Mouse (Mus musculus) spleen, adult 2 months (tissue): ENCODE data around the gene Vasn. TPM values are rescaled to one million over a fixed set of nuclear protein-coding genes. Genes with fewer than 3 reads are reported as not detected.
A peak's percentile ranks its signal among the peaks of the same experiment; 100 is the strongest.

Experiments used
- DNase-seq, 2 experiments: peaks; one replicate each; pipeline versions ENCODE4 v3.0.0 to v3.0.0-alpha.2; 2012 to 2021; ENCODE audit warnings: low spot score in 2 of 2, low read depth in 1 of 2
- H3K27ac ChIP-seq: fragments of 200-500 bp; 2 replicates; pipeline ENCODE4 v1.5.1; 2012; ENCODE audit warnings: low read length, inconsistent platforms; ENCODE audit not compliant: insufficient read depth
- H3K27me3 ChIP-seq: fragments of 200-500 bp; 2 replicates; pipeline ENCODE4 v1.6.1; 2012; ENCODE audit warnings: mild to moderate bottlenecking, moderate library complexity, low read length, inconsistent platforms; ENCODE audit not compliant: control insufficient read depth, insufficient read depth
- H3K36me3 ChIP-seq: fragments of 200-500 bp; 2 replicates; pipeline ENCODE4 v1.6.1; 2012; ENCODE audit warnings: mild to moderate bottlenecking, low read length, inconsistent platforms; ENCODE audit not compliant: control insufficient read depth, insufficient read depth
- H3K4me1 ChIP-seq: fragments of 200-500 bp; 2 replicates; pipeline ENCODE4 v1.6.1; 2011; ENCODE audit warnings: inconsistent platforms; ENCODE audit not compliant: control insufficient read depth, insufficient read depth, insufficient read length
- H3K4me3 ChIP-seq: fragments of 200-500 bp; 2 replicates; pipeline ENCODE4 v1.5.1; 2011; ENCODE audit warnings: mild to moderate bottlenecking, inconsistent platforms; ENCODE audit not compliant: insufficient read depth, insufficient read length; ENCODE audit errors: extremely low read depth
- CTCF ChIP-seq: fragments of 200-500 bp; IDR thresholded peaks from 2 replicates; pipeline ENCODE4 v1.5.1; 2011; ENCODE audit warnings: mild to moderate bottlenecking, inconsistent platforms; ENCODE audit not compliant: insufficient read depth, insufficient read length, insufficient replicate concordance; ENCODE audit errors: extremely low read depth
- POLR2A ChIP-seq: fragments of 200-500 bp; IDR thresholded peaks from 2 replicates; pipeline ENCODE4 v1.6.1; 2011; ENCODE audit warnings: low read depth, low read length, inconsistent platforms
- WGBS: fragments of 180-500 bp; shearing (Covaris S2); methylation state at CpG from one replicate; pipeline ENCODE4 v1.1.7; 2018; 5-methylcytosine and 5-hydroxymethylcytosine counted together
- polyA plus RNA-seq: library from polyadenylated mRNA; depleted of rRNA; stranded (reverse); fragments of >200 nt; gene quantifications from 2 replicates; pipeline ENCODE4 v1.2.3, GENCODE M21; 2012

Gene Vasn
- polyA plus RNA-seq, 1 experiment = 23.6 TPM

DNA sequence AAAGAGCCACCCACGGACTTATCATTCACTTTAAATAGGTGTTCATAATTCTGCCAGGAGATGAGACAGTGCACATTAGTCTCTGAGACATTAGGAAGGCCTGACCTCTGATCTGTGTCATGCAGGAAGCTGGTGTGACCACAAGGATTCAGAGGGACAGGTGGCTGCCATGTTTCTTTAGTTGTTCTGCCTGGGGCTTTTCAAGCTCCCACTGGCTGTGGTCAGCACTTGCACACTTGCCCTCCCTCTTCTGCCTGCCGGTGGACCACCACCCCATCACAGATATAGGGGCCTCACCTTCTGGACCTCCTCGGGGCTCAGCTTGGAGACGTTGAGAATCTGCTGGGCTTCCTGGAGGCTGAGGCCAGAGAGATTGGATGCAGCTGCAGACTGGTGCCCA lies 22.9 kb upstream of the Vasn start:
- Histone ChIP-seq H3K36me3 (peaks cover 4% of the 10 kb centered on the region), H3K27me3 (no peaks in the 10 kb centered on the region), H3K4me1 (no peaks in the 10 kb centered on the region), H3K4me3 (no peak overlapping the region), H3K27ac (no peak overlapping the region)
- 65% methylated on average over 4 of the region's 4 CpGs for WGBS
- DNase-seq = no peak
- TF ChIP-seq POLR2A = no peak
- TF ChIP-seq CTCF = no peak

DNA sequence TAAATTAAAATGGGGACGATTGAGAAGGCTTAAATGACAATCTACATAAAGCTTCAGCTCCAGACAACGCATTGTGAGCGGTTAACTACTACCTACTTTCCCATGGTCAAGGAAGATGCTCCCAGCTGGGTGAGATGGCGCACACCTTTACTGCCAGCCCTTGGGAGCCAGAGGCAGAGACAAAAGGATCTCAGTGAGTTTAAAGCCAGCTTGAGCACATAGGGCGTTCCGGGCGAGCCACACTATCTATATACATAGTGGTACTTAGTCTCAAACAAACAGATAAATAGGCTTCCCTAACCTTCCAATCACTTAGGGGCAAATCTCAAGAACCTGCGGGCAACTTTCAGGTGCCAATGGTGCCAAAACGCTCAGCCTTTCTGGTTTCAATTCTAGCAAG lies 15.7 kb upstream of the Vasn start:
- Histone ChIP-seq H3K4me3 (peak overlapping the region; percentile 93), H3K27ac (no peak overlapping the region), H3K4me1 (peaks cover 3% of the 10 kb centered on the region; the same call in 1 of the 2 replicates), H3K27me3 (no peaks in the 10 kb centered on the region), H3K36me3 (peaks cover 14% of the 10 kb centered on the region)
- DNase-seq = no peak
- TF ChIP-seq POLR2A = no peak
- TF ChIP-seq CTCF = no peak
- WGBS = 27% methylated on average over 9 of the region's 9 CpGs

DNA sequence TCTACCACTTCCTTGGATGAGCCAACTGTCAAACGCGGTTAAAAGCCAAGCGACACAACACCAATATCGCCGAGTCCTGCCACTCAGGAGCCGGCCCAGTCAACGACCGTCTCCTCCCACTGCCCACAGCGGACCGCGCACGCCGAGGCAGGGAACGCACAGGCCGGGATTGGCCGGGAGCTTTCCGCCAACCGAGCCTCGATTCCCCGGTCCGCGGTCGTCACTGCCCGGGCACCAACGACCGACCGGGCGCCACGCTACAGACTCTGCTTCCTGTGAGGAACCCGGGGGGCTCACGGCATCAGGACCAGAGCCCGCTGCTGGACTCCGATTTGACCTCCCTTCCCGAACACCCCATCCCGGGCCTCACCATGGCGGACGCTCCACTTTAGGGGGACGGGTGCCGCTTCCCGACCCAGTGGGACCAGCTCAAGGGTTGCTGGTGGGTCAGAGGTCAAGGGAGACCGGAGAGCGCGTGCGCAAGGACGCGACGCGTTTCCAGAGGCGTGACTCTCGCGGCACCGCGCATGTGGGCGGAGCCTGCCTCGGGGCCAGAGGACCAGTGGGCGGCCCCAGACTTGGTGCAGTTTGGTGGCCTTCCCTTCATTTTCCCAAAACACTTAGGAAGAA lies 15.1 kb upstream of the Vasn start, which contains the start of gene Pam16:
TSS of gene Pam16 (minus strand) at position 508 of the 630 bp plus-strand sequence.
- whole genome bisulfite sequencing = under 1% methylated on average over 56 of the region's 56 CpGs
- Histone ChIP-seq H3K4me1 (peaks cover 3% of the 10 kb centered on the region; the same call in 1 of the 2 replicates), H3K36me3 (peaks cover 14% of the 10 kb centered on the region), H3K27ac (peak within 1 kb of the TSS; percentile 77), H3K4me3 (peak within 1 kb of the TSS; percentile 93), H3K27me3 (no peaks in the 10 kb centered on the region)
- DNase-seq = peak; percentile 66 to 85
- TF ChIP-seq POLR2A (no peak), CTCF (no peak)

DNA sequence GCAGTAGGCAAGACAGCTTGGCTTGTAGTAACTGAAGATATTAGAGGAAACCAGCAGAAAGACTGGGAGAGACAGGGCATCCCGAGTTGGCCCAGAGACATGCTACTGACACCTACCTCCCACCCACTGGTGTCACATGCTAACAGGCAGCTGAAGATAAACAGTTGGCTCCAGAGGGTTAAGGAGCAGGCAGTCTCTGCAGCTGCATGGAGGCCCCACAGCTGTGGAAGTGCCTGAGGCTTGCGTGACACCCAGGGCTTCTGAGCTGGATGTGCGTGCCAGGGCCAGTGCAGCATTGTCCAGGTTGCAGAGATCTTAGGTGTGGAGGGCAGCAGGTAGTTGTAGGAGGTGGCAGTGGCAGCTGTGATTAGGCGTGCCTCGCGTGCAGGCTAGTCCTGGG lies 12.6 kb upstream of the Vasn start:
- DNase-seq = no peak
- H3K4me3 ChIP-seq = no peak overlapping the region
- 91% methylated on average over 6 of the region's 6 CpGs for WGBS

DNA sequence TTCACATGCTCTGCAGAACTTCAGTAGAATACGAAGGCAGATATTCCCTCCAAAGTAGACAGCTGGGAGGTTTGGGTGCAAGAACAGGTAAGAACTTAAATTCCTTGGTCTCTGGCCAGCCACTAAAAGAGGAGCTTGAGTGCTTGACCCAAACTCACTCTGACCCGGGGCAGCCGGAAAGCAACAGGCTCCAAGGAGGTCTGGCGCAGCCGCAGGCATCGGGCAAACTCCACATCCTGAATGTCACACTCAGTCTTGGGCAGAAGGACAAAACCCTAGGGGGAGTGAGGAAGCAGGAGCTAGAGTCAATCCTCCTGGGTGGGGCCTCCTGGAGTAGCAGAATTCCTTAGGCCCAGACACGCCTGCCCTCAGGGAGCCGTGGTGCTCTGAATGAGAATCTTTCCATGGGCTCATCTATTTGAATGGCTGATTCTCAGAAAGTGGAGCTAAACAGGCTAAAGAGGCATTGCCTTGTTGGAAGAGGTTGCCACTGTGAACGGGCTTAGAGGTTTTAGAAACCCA lies 10.8 kb upstream of the Vasn start:
- TF ChIP-seq CTCF = no peak
- no peak for TF ChIP-seq POLR2A
- H3K36me3 ChIP-seq = peaks cover 36% of the 10 kb centered on the region
- DNase-seq = no peak

More for the DNA sequence above, 12.6 kb upstream of the Vasn start:
- no peak overlapping the region for H3K27ac ChIP-seq
- peaks cover 22% of the 10 kb centered on the region for H3K36me3 ChIP-seq
- H3K4me1 ChIP-seq = peaks cover 3% of the 10 kb centered on the region; the same call in 1 of the 2 replicates
- TF ChIP-seq POLR2A = no peak
- TF ChIP-seq CTCF = no peak
- H3K27me3 ChIP-seq = no peaks in the 10 kb centered on the region

DNA sequence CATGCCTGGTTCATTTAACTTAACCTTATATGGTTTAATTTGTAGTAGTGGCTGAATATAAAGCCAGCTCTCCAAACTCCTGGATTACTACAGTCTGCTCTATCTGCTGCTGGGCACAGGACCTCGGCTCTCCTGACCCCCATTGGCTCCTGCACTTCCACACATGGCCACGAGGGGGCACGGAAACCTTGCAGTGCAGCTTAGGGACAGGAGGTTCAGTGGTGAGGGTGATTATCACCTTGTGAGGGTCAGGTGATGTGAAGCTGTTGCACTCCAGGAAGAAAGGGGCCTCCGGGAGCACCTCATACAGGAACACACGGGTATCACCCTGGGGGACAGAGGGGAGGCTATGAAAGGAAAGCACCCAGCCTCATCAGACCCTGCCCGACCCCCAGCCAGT lies 9.8 kb upstream of the Vasn start:
- 27% methylated on average over 6 of the region's 6 CpGs for WGBS
- Histone ChIP-seq H3K4me3 (no peak overlapping the region), H3K36me3 (peaks cover 45% of the 10 kb centered on the region), H3K4me1 (no peaks in the 10 kb centered on the region), H3K27me3 (no peaks in the 10 kb centered on the region), H3K27ac (no peak overlapping the region)
- TF ChIP-seq CTCF (peak; percentile 96), POLR2A (no peak)
- DNase-seq = peak; percentile 33 to 80

More for the DNA sequence above, 10.8 kb upstream of the Vasn start:
- Histone ChIP-seq H3K4me3 (no peak overlapping the region), H3K4me1 (peaks cover 2% of the 10 kb centered on the region; the same call in 1 of the 2 replicates), H3K27ac (no peak overlapping the region), H3K27me3 (no peaks in the 10 kb centered on the region)
- 91% methylated on average over 9 of the region's 9 CpGs for WGBS

DNA sequence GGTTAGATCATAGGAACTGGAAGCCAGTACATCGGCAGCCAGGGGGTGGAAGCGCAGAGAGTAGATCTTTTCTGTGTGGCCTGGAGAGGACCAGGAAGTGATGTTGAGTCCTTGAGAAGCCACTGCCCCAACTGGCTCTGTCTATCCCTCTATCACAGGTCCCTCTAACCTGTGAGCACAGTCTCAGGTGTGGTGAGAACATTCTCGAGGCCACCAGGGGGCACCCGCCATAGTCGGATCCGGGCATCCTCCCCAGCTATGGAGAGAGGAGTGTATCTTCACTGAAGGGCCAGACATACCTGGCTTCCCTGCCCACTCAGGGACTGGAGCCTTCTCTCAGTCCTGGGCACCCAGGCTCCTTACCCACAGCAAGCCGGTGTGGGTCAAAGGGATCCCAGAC lies 7.7 kb upstream of the Vasn start:
- Histone ChIP-seq H3K36me3 (peaks cover 50% of the 10 kb centered on the region), H3K4me3 (no peak overlapping the region), H3K27me3 (no peaks in the 10 kb centered on the region), H3K4me1 (no peaks in the 10 kb centered on the region), H3K27ac (no peak overlapping the region)
- WGBS = 79% methylated on average over 7 of the region's 7 CpGs
- DNase-seq = no peak
- no peak for TF ChIP-seq CTCF
- no peak for TF ChIP-seq POLR2A
